In the genomic region with DNA sequence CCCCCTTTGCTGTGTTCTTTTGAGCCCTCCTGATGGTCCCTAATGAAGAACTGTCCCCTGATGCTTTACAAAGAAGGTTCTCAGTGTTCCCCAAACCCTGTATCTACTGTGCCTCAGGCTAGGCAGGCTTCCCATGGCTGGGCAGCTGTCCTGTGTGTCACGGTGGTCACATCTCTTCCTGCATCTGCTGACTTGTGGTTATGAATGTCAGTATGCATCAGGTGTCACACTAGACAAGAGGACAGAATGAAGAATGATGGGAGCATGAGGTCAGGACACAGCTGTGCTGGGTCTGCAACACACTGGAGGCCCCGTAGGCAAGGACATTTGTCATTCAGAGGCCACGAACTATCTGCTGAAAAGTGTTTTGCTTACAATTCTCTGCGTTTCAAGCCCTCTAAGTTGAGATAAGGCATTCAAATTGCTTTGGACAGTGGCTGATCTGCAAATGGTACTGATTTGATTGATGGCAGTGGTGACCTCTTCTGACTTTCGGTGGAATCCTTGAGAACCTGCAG, we compare ENCODE assay signal across 29 mouse cellular contexts.
DNase-seq lines count a peak whose midpoint lies in the region; ATAC-seq and TF ChIP-seq lines count a peak whose summit lies in the region.
"Had no signal": no experiment of that assay in that cellular context is flagged by ENCODE, and none has a peak within 500 bp of the region (broad histone marks: within the 10 kb centered on the region; RNA-seq: fewer than 3 reads in every experiment).

No protein-coding gene starts in this region.

- WGBS in kidney, embryonic 15.5 days: 41% methylated on average over 5 of the region's 5 CpGs

- no peaks in the 10 kb centered on the region for H3K4me1 ChIP-seq in kidney, embryonic 15.5 days
- H3K4me1 ChIP-seq: forebrain, embryonic 13.5 days; intestine, embryonic 15.5 days; limb, embryonic 10.5 days; limb, embryonic 15.5 days; liver, embryonic 15.5 days; midbrain, embryonic 12.5 days had no signal

- no peaks in the 10 kb centered on the region for H3K79me2 ChIP-seq in myocyte (ENCODE audit: control insufficient read depth, insufficient read depth)

- ATAC-seq in granulocyte monocyte progenitor cell, adult 5-6 weeks (replicated peaks; ENCODE audit: poor library complexity, severe bottlenecking): peak; percentile 75
- ATAC-seq in kidney, embryonic 15.5 days (replicated peaks; ENCODE audit: low FRiP score): no peak
- ATAC-seq: CD4-positive, CD25-positive, alpha-beta regulatory T cell, adult 4 months; forebrain, embryonic 13.5 days; hindbrain, postnatal 0 days; intestine, embryonic 15.5 days had no signal

- no peak overlapping the region for H3K4me2 ChIP-seq in myocyte (ENCODE audit: low read depth)
- H3K4me2 ChIP-seq in kidney, embryonic 15.5 days: no peak overlapping the region
- H3K4me2 ChIP-seq: embryonic facial prominence, embryonic 15.5 days; forebrain, embryonic 13.5 days; hindbrain, embryonic 12.5 days; intestine, embryonic 15.5 days; limb, embryonic 15.5 days; liver, embryonic 15.5 days; lung, embryonic 14.5 days; midbrain, embryonic 12.5 days had no signal

- H3K27me3 ChIP-seq in myocyte (ENCODE audit: control insufficient read depth, insufficient read depth, insufficient read length): no peaks in the 10 kb centered on the region
- no peaks in the 10 kb centered on the region for H3K27me3 ChIP-seq in kidney, embryonic 15.5 days
- H3K27me3 ChIP-seq: embryonic facial prominence, embryonic 15.5 days; forebrain, embryonic 13.5 days; hindbrain, embryonic 12.5 days; intestine, embryonic 15.5 days; limb, embryonic 15.5 days; liver, embryonic 15.5 days; midbrain, embryonic 12.5 days had no signal

- no peaks in the 10 kb centered on the region for H3K36me3 ChIP-seq in myocyte (ENCODE audit: control insufficient read depth, insufficient read depth)
- H3K36me3 ChIP-seq in kidney, embryonic 15.5 days: no peaks in the 10 kb centered on the region
- H3K36me3 ChIP-seq: embryonic facial prominence, embryonic 15.5 days; hindbrain, embryonic 12.5 days; intestine, embryonic 15.5 days; limb, embryonic 10.5 days; limb, embryonic 15.5 days; liver, embryonic 15.5 days; midbrain, embryonic 12.5 days had no signal

- intact Hi-C loops in left cerebral cortex, postnatal 36 days (cut with DNase I): no loop called here

- peak; percentile 24 for DNase-seq in embryo, embryonic 9.5 days (ENCODE audit: extremely low spot score)
- DNase-seq in embryo, embryonic 10.5 days (ENCODE audit: low spot score): no peak
- DNase-seq in 416B (ENCODE audit: low read depth): peak; percentile 2
- no peak for DNase-seq in left cerebral cortex, postnatal 36 days (ENCODE audit: low spot score in 2 of 2)
- DNase-seq: adrenal gland, postnatal 14 days; cerebellum, adult 18-20 months; cerebellum, postnatal 10 days; gastrocnemius, postnatal 36 days; heart, postnatal 14 days; kidney, adult 2 months; layer of hippocampus, postnatal 36 days; lung, embryonic 14.5 days; lung, postnatal 14 days; spleen, adult 18-20 months; thymus, postnatal 25 days had no signal

- no peak overlapping the region for H3K4me3 ChIP-seq in myocyte
- H3K4me3 ChIP-seq in kidney, embryonic 15.5 days (replicated peaks): no peak overlapping the region
- H3K4me3 ChIP-seq: embryonic facial prominence, embryonic 15.5 days; forebrain, embryonic 13.5 days; hindbrain, embryonic 12.5 days; intestine, embryonic 15.5 days; limb, embryonic 10.5 days; limb, embryonic 15.5 days; liver, embryonic 15.5 days; midbrain, embryonic 12.5 days had no signal

- no peak for TF ChIP-seq POLR2A in myocyte (IDR thresholded peaks at IDR 0.05; ENCODE audit: insufficient read length, low read depth)

- no peak overlapping the region for H3K9ac ChIP-seq in kidney, embryonic 15.5 days
- H3K9ac ChIP-seq: embryonic facial prominence, embryonic 15.5 days; forebrain, embryonic 13.5 days; hindbrain, embryonic 12.5 days; intestine, embryonic 15.5 days; limb, embryonic 15.5 days; liver, embryonic 15.5 days; lung, embryonic 14.5 days; midbrain, embryonic 12.5 days had no signal

- H3K27ac ChIP-seq in kidney, embryonic 15.5 days: no peak overlapping the region
- H3K27ac ChIP-seq: embryonic facial prominence, embryonic 15.5 days; forebrain, embryonic 13.5 days; hindbrain, embryonic 12.5 days; hindbrain, postnatal 0 days; intestine, embryonic 15.5 days; kidney, postnatal 0 days; limb, embryonic 10.5 days; limb, embryonic 15.5 days; liver, embryonic 15.5 days; midbrain, embryonic 12.5 days had no signal

- H3K9me3 ChIP-seq in kidney, embryonic 15.5 days (replicated peaks): no peaks in the 10 kb centered on the region
- H3K9me3 ChIP-seq: embryonic facial prominence, embryonic 15.5 days; forebrain, embryonic 13.5 days; hindbrain, embryonic 12.5 days; intestine, embryonic 15.5 days; limb, embryonic 10.5 days; limb, embryonic 15.5 days; liver, embryonic 15.5 days; midbrain, embryonic 12.5 days had no signal

- H3ac ChIP-seq in myocyte (ENCODE audit: control insufficient read depth, insufficient read length): no peak overlapping the region

TF ChIP-seq in myocyte, 11 proteins besides CTCF, POLR2A, EP300 and RAD21:
- peak in 2 of 3 experiments; percentile 29 to 47 for TF ChIP-seq MYOD1 (IDR thresholded peaks at IDR 0.05; ENCODE audit: control insufficient read depth in 1 of 3, insufficient read length in 2 of 3, low read depth in 2 of 3)
- TF ChIP-seq MYOG (IDR thresholded peaks at IDR 0.05; ENCODE audit: control insufficient read depth in 1 of 3, insufficient read depth in 1 of 3, insufficient read length in 2 of 3, low read depth in 2 of 3): peak in 1 of 3 experiments; percentile 77
- TF ChIP-seq POLR2AphosphoS2 (IDR thresholded peaks at IDR 0.05; ENCODE audit: insufficient read length, low read depth): no peak
- TF ChIP-seq USF1 (IDR thresholded peaks at IDR 0.05; ENCODE audit: low read depth): no peak

Comparison
In these comparisons a context has a peak if more than half of its experiments do, and no peak if none do; other contexts are left out.
1. DNase-seq: peak in embryo, embryonic 9.5 days (single experiment) and 416B (single experiment); none in embryo, embryonic 10.5 days (single experiment) and left cerebral cortex, postnatal 36 days (0 of 2).